Mouse (Mus musculus) thymus, postnatal 25 days (tissue): ENCODE results near the gene Cel.
"Not testable (repeated sequence)": the region's sequence is repeated elsewhere in the genome, so short reads cannot be mapped to it uniquely, and the experiment has no call there.

ENCODE experiments used
- DNase-seq: peaks from one replicate; pipeline ENCODE4 v3.0.0; 2022

The Cel gene

DNA sequence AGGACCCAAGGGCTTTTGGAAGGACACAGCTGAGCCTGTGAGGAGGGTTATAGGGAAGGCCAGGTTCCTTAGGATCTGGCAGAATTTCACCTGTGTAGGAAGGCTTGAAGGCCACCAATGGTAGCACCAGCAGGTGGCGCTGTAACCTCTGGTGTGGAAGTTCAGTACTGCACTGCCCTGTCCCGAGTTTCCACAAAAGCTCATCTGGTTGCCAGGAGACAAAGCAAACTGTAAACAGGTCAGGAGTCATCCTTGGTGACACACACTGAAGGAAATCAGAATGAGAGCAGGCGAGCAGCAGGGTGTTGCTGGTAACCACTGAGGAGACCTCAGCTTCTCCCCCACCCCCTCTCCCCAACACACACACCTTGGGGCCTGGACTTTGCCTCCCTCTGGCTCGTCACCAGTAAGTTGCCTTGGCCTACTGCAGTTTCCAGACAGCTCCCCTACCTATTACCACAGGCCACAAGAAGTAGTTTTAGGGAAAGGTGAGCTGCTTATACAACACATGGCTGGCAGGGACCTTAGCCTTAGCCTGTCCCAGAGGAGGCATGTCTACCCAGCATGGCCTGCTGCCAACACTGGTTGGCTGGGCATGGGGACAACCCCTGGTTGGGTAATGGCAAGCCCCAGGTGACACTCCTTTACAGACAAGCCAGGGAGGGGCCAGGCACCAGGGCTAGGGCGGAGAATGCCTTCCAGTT is 45.8 kb downstream of the Cel start:
- peak; percentile 71 for DNase-seq

- DNase-seq = peak; percentile 86
Measured at GRCm38 (mm10) chr2:28514489-28514888, 48.7 kb downstream of the Cel start.

GRCm38 (mm10) chr2:28513431-28514370 is 49.5 kb downstream of the Cel start:
- peak; percentile 35 for DNase-seq

GRCm38 (mm10) chr2:28512798-28513401 is 50.3 kb downstream of the Cel start, which contains the start of gene Ralgds:
TSS of gene Ralgds (plus strand) at chr2:28513125.
- DNase-seq = peak; percentile 57

DNA sequence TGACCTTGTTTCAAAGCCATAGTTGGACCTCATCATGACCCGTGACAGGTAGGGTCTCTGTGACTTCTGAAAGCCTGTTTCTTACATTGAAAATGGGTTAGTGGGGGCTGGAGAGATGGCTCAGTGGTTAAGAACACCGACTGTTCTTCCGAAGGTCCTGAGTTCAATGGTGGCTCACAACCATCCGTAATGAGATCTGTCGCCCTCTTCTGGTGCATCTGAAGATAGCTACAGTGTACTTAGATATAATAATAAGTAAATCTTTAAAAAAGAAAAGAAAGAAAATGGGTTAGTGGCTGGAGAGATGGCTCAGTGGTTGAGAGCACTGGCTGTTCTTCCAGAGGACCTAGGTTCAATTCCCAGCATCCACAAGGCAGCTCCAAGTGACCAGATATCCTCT is 51.6 kb downstream of the Cel start:
- DNase-seq = not testable (repeated sequence)

DNA sequence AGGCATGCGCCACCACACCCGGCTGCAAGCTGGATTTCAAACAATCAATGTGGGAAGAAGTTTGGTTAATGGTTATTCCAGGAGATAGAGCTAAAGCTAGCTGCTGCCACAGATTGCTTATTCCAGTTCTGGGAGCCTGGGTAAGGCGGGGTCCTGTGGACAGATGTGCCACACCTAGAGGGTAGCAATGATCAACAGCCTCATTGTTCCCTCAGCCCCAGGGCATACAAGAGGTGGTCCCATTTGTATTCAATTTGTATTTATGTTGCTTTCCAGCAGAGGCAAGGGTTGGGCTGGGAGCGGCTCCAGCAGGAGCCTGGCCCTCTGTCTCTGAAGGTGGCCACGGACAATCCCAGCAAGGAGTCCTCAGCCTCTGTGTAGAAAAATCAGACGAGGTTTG is 56.9 kb downstream of the Cel start:
- DNase-seq = no peak

- DNase-seq = no peak
Measured at GRCm38 (mm10) chr2:28505795-28506194, 57.4 kb downstream of the Cel start, which contains the start of gene Gm10134. TSS of gene Gm10134 (plus strand) at chr2:28506095.
